Mouse (Mus musculus) stomach, postnatal 0 days (tissue): Measurements from ENCODE around the gene B9d1. TPM values are rescaled to one million over a fixed set of nuclear protein-coding genes. Genes with fewer than 3 reads are reported as not detected.

Source experiments
- ATAC-seq: fragments of 200-750 bp; cut with Nextera tagmentation; 2 replicates; pipeline ENCODE4 v1.8.0; 2017; ENCODE audit not compliant: low FRiP score, low TSS enrichment
- DNase-seq: peaks from one replicate; pipeline ENCODE4 v3.0.0-alpha.2; 2016; ENCODE audit warnings: low spot score
- H3K27ac ChIP-seq: fragments of 300-500 bp; sonication (generic); replicated peaks from 2 replicates; pipeline ENCODE4 v1.5.1; 2014; ENCODE audit warnings: mild to moderate bottlenecking, control low read depth
- H3K27me3 ChIP-seq: fragments of 300-500 bp; sonication (generic); 2 replicates; pipeline ENCODE4 v1.6.1; 2014; ENCODE audit warnings: low read length; ENCODE audit not compliant: control insufficient read depth, insufficient read depth
- H3K36me3 ChIP-seq: fragments of 300-500 bp; sonication (generic); 2 replicates; pipeline ENCODE4 v1.6.1; 2014; ENCODE audit warnings: low read length, mixed read lengths; ENCODE audit not compliant: control insufficient read depth, insufficient read depth
- H3K4me1 ChIP-seq: fragments of 300-500 bp; sonication (generic); replicated peaks from 2 replicates; pipeline ENCODE4 v1.6.1; 2014; ENCODE audit warnings: antibody characterized with exemption; ENCODE audit not compliant: control insufficient read depth, insufficient read depth
- H3K4me2 ChIP-seq: fragments of 300-500 bp; sonication (generic); replicated peaks from 2 replicates; pipeline ENCODE4 v1.6.1; 2014; ENCODE audit warnings: low read depth, mild to moderate bottlenecking, control low read depth, moderate library complexity
- H3K4me3 ChIP-seq: fragments of 300-500 bp; sonication (generic); 2 replicates; pipeline ENCODE4 v1.5.1; 2014; ENCODE audit warnings: low read depth, low read length, control low read depth
- H3K9ac ChIP-seq: fragments of 300-500 bp; sonication (generic); 2 replicates; pipeline ENCODE4 v1.6.1; 2014; ENCODE audit warnings: mild to moderate bottlenecking, low read length, control low read depth, mixed read lengths
- H3K9me3 ChIP-seq: fragments of 300-500 bp; sonication (generic); 2 replicates; pipeline ENCODE4 v1.6.1; 2016; ENCODE audit warnings: low read length; ENCODE audit not compliant: control insufficient read depth
- CTCF ChIP-seq: IDR thresholded peaks from 2 replicates; pipeline ENCODE4 v1.5.1; 2016; ENCODE audit warnings: antibody characterized with exemption, low read depth, mild to moderate bottlenecking, moderate library complexity
- EP300 ChIP-seq: optimal IDR thresholded peaks from 2 replicates; pipeline ENCODE3; 2016; ENCODE audit warnings: antibody characterized with exemption
- WGBS: fragments of 180-500 bp; shearing (Covaris S2); extraction: QIAGEN DNeasy Blood & Tissue Kit; methylation state at CpG from one replicate; pipeline ENCODE4 v1.1.7; 2014; 5-methylcytosine and 5-hydroxymethylcytosine counted together
- polyA plus RNA-seq: library from polyadenylated mRNA; unstranded; fragments of >200 nt; fragmentation: Nextera tagmentation; extraction: Ambion mirVana; gene quantifications from 2 replicates; pipeline ENCODE4 v1.2.1, GENCODE M21; 2015

The B9d1 gene
- polyA plus RNA-seq, 1 experiment from 2014 or later: 11.3 TPM

DNA sequence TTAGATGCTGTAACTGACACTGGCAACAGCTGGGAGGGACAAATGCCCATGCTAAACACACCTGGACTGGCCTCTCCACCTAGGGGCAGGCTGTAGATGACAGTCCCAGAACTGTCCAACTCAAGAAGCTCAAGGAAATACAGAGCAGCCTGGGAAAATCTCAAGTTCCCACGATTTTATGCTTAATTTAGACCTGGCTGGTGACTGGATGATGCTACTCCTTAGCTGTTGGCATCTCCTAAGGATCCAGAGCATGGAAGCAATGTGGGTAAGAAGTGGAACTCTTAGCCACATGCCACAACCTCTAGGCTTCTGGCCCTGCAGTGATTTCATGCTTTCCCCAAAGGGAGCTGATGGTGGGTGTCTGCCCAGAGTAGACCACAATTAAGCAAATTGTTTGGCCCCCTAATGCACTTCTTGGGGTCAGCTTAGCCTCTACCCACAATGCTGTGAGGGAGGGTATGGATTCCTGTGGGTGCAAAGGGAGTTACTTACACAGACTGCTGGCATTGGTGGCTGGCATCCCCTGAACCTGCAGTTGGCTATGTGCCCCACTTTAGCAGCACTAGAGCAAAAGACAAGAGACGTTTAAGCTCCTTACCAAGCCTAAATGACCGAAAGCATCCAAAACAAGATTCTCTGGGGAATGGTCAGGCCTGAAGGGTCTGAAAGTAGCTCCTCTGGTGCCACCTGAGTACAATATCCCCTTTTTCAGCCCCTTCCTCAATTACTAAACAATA, 48.2 kb downstream of the B9d1 start:
- Histone ChIP-seq H3K4me2 (no peak overlapping the region), H3K4me3 (no peak overlapping the region), H3K27me3 (no peaks in the 10 kb centered on the region), H3K27ac (no peak overlapping the region), H3K4me1 (no peaks in the 10 kb centered on the region), H3K9me3 (no peaks in the 10 kb centered on the region), H3K36me3 (no peaks in the 10 kb centered on the region; the same call in 1 of the 2 replicates), H3K9ac (no peak overlapping the region)
- WGBS: 81% methylated on average over 3 of the region's 3 CpGs
- ATAC-seq (no peak), DNase-seq (no peak)
- TF ChIP-seq EP300: no peak
- TF ChIP-seq CTCF: no peak

DNA sequence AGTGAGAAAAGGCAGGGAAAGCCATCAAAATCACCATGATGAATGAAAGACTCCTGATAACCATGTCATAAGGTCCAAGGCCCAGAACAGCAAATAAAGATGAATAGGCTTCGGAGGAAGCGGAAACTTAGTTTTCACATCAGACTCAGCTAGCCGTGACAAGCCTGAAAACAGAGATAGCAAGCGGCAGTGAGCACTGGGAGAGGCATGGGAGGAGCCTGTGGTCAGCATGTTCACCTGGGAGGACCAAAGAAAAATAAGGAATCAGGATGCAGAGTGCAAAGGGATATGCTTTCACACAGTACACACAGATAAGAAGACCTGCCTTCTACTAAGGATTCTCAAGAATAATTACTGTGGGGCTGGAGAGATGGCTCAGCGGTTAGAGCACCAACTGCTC, 54.6 kb downstream of the B9d1 start:
- Histone ChIP-seq H3K27ac (no peak overlapping the region), H3K4me2 (no peak overlapping the region), H3K4me3 (no peak overlapping the region), H3K9me3 (no peaks in the 10 kb centered on the region), H3K27me3 (no peaks in the 10 kb centered on the region), H3K36me3 (no peaks in the 10 kb centered on the region; the same call in 1 of the 2 replicates), H3K4me1 (no peaks in the 10 kb centered on the region), H3K9ac (no peak overlapping the region)
- WGBS: 57% methylated on average over 5 of the region's 5 CpGs
- TF ChIP-seq EP300 (no peak), CTCF (no peak)
- peak; percentile 47 for DNase-seq
- peak; percentile 67 for ATAC-seq

DNA sequence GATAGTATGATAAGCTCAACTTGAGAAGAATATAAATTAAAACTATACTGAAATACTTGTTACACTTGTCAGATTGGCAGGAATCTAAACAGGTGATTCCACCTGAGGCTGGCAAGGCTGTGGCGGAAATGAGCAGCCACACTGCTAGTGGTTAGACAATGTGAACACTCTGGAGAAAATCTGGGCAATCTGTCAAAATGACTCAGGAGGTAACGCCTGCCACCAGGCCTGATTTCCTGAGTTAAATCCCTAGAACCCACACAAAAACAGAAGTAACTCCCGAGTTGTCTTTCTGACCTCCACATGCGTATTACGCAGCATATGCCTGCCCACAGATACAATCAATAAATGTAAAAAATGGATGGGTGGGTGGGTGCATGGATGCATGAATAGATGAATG, 57.5 kb downstream of the B9d1 start:
- no peak overlapping the region for H3K4me3 ChIP-seq
- H3K4me1 ChIP-seq: no peaks in the 10 kb centered on the region
- H3K36me3 ChIP-seq: no peaks in the 10 kb centered on the region
- no peak overlapping the region for H3K9ac ChIP-seq
- no peak overlapping the region for H3K4me2 ChIP-seq
- no peaks in the 10 kb centered on the region for H3K9me3 ChIP-seq
- peak overlapping the region; percentile 18; the same call in 1 of the 2 replicates for H3K27ac ChIP-seq
- no peaks in the 10 kb centered on the region for H3K27me3 ChIP-seq
- DNase-seq (no peak), ATAC-seq (no peak)
- TF ChIP-seq EP300: no peak
- no peak for TF ChIP-seq CTCF
- 48% methylated on average over 5 of the region's 5 CpGs for WGBS

Other genes with a start within 250 kb of the B9d1 start
- gene Aldh3a2, start 237.7 kb upstream of the B9d1 start, polyA plus RNA-seq: 68.0 and 68.4 TPM in 2 replicates
- 0.12 and 0.29 TPM in 2 replicates for gene Slc47a2, start 162.3 kb upstream of the B9d1 start, polyA plus RNA-seq
- gene Slc47a1, start 126.8 kb upstream of the B9d1 start, polyA plus RNA-seq: 1.3 and 1.4 TPM in 2 replicates
- 0.84 and 1.3 TPM in 2 replicates for gene Rnf112, start 51.0 kb upstream of the B9d1 start, polyA plus RNA-seq
- 174 and 184 TPM in 2 replicates for gene Mfap4, start 19.7 kb upstream of the B9d1 start, polyA plus RNA-seq
- gene Mapk7, start 10.7 kb upstream of the B9d1 start, polyA plus RNA-seq: 14.5 and 15.4 TPM in 2 replicates
- gene Epn2, start 74.5 kb downstream of the B9d1 start, polyA plus RNA-seq: 15.8 and 17.8 TPM in 2 replicates
- 4.6 and 4.9 TPM in 2 replicates for gene Grap, start 148.1 kb downstream of the B9d1 start, polyA plus RNA-seq
- 4.5 and 4.9 TPM in 2 replicates for gene Fam83g, start 178.9 kb downstream of the B9d1 start, polyA plus RNA-seq
- gene Slc5a10, start 215.7 kb downstream of the B9d1 start, polyA plus RNA-seq: 0.07 TPM in 1 of 2 replicates, not detected in the other